Mouse (Mus musculus): ENCODE results near the gene Klhl33.

Gene Klhl33

DNA sequence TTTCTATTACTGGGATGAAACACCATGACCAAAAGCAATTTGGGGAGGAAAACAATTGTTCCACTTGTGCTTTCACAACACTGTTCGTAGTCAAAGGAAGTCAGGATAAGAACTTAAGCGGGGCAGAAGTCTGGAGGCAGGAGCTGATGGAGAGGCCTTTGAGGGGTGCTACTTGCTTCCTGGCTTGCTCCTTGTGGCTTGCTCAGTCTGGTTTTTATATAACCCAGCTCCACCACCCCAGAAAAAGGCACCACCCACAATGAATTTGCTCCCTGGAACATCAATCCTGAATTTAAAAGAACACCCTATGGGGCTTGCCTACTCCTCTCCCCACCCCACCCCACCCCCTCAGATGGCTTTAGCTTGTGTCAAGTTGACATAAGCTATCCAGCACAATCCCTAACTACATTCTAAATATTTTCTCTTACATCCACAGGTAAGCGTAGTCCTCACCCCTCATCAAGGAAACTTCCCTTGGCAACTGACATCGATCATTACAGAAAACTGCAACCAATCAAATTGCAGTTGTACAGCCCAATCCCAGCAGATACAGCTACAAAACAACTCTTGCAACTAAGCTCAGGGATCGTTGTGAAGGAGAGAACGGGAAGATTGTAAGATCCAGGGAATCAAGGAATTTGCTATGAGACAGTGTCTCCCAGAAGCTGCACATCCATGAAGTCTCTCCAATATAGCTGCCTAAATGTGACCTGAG lies 20.9 kb downstream of the Klhl33 start:
- POLR2A ChIA-PET, result interaction anchor here in 3 of 4 experiments (0.6 to 2.0 kb wide), 13 partner anchors 9 to 1703 kb away, joined by 3 to 8 read pairs (median 3); partner anchors contain the start of genes Ccnb1ip1 (in 1 of the 3) and Parp2 (in 1 of the 3)
- CTCF ChIA-PET, result no interaction called here

DNA sequence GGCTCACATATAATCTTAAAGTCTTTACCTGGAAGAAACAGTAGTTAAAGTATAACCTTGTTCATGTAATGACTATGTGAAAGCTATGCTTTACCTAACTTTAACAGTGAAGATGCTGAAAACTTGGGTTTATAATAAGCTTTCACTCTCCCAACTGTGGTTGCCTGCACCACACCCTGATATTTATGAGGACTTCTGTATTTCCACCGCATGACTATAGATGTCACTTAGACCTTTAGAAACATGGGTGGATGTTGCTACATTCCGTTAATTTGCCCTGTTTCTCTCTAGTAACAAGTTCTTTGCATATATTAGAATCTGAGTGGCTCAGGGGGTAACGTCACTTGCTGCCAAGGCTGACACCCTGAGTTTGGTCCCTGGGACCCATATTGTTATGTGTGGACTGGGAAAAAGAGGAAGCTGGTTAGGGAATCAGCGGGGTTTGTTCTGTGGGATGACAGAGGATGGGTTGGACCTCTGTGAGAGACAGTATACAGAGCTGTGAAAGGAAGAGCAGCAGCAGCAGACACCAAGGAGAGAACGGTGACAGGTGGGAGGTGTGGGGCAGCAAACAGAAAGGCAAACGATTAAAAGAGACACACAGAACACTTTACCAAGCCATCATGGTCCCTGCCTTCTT lies 21.6 kb downstream of the Klhl33 start:
- CTCF ChIA-PET, result no interaction called here
- POLR2A ChIA-PET, result interaction anchor here in 2 of 4 experiments (0.6 to 2.0 kb wide), 9 partner anchors 9 to 72 kb away, joined by 3 to 8 read pairs (median 5); partner anchors contain the start of genes Ccnb1ip1 (in 1 of the 2) and Parp2 (in 1 of the 2)

- ChIA-PET CTCF (no interaction called here), POLR2A (interaction anchor here in 1 of 4 experiments (0.6 to 1.9 kb wide), 2 partner anchors 13 to 71 kb away, joined by 3 to 6 read pairs; no protein-coding TSS in a partner anchor)
Observed at GRCm38 (mm10) chr14:50875175-50875574, 22.1 kb downstream of the Klhl33 start.

DNA sequence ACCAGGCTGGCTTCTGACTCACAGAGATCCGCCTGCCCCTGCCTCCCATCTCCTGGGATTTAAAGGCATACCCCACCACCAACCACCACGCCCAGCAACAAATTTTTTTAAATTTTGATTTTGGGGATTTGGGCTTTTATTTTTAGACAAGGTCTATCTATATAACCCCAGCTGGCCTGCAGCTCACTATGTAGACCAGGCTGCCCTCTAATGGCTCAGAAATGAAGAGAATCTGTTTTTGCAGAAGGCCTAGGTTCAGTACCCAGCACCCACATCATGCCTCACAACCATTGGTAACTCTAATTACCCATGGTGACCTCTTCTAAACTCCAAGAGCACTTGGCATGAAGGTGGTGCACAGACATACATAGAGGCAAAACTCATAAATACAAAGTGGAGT lies 26.0 kb downstream of the Klhl33 start:
- ChIA-PET POLR2A (interaction anchor here in 2 of 4 experiments (1.0 to 1.6 kb wide), 2 partner anchors 60 to 65 kb away, joined by 4 to 6 read pairs; partner anchors contain the start of genes Pip4p1 (in 1 of the 2) and Pnp (in 1 of the 2)), CTCF (interaction anchor here in 1 of 4 experiments (1.2 kb wide), 1 partner anchor 71 kb away, joined by 3 read pairs; no protein-coding TSS in a partner anchor)

DNA sequence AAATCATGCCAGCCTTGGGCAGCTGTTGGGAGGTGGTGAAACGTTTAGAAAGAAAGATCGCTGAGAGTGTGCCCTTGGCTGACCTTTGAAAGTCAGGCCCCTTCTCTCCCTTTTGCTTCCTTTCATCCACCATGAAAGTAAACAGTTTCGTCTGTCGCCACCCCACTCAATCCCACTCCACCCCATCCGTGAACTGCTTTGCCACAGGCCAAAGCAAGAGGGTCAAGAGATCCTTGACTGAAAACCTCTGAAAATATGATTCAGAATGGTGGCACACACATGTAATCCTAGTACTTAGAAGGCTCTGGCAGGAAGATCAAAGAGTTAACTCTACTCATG lies 26.5 kb downstream of the Klhl33 start:
- CTCF ChIA-PET, result interaction anchor here in 2 of 4 experiments (0.6 to 1.2 kb wide), 2 partner anchors 36 to 71 kb away, joined by 3 read pairs; no protein-coding TSS in a partner anchor
- POLR2A ChIA-PET, result interaction anchor here in 2 of 4 experiments (0.8 to 1.6 kb wide), 6 partner anchors 11 to 64 kb away, joined by 3 to 7 read pairs (median 4); partner anchors contain the start of genes Pip4p1 (in 1 of the 2) and Pnp (in 1 of the 2)

DNA sequence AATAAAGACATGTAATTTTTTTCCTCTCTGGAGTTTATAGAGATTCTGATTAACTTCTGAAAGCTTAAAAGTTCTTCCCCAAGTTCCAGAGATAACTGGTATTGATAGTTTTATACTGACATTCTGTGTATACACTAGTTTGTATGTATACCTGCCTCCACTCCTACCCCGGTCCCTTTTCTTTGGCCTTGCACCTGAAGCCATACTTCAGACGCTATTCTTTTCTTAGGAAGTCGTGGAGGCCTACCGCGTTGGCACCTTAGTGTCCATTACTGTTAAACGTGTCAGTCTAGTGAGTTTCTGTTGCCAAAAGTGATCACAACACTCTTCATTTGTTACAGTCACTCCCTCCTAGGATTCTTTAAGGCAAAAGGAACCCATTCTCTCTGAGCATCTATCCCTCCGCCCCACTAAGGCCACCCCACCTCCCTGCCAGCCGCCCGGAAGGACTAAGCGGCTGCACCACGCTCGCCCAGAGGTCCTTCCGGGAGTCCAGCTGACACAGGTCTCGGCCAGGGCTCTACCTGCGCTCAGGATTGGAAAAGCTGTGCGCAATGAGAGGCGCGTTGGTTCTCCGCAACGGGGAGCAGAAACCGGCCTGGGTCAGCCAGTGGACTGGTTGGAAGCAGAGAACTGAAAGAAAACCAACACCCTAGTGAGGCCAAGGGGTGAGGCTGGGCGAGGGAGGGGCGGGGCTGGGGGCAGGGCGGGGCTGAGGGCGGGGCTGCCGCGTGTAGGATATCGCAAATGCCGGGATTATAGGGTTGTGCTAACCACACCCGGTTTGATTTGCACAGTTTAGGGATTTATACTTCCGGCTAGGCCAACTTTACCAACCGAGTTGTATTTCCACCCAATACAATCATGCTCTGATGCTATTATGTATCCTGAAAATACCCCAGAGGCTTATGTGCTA lies 27.2 kb downstream of the Klhl33 start, which contains the start of gene Tep1:
TSS of gene Tep1 (minus strand) at position 672 of the 916 bp plus-strand sequence.
- POLR2A ChIA-PET, result interaction anchor here in 3 of 4 experiments (0.6 to 1.6 kb wide), 11 partner anchors 10 to 106 kb away, joined by 3 to 7 read pairs (median 4); partner anchors contain the start of genes Pip4p1 (in 1 of the 3) and Pnp (in 1 of the 3)
- CTCF ChIA-PET, result interaction anchor here in 2 of 4 experiments (0.6 to 1.2 kb wide), 2 partner anchors 36 to 70 kb away, joined by 3 read pairs; no protein-coding TSS in a partner anchor

GRCm38 (mm10) chr14:50868656-50869055 lies 28.7 kb downstream of the Klhl33 start:
- ChIA-PET CTCF (no interaction called here), POLR2A (interaction anchor here in 1 of 4 experiments (0.7 to 1.6 kb wide), 2 partner anchors 13 to 57 kb away, joined by 3 to 4 read pairs; no protein-coding TSS in a partner anchor)

- ChIA-PET CTCF (no interaction called here), POLR2A (interaction anchor here in 1 of 4 experiments (0.7 to 1.6 kb wide), 3 partner anchors 11 to 58 kb away, joined by 3 to 4 read pairs (median 3); no protein-coding TSS in a partner anchor)
Observed at GRCm38 (mm10) chr14:50868211-50868610, 29.1 kb downstream of the Klhl33 start.

DNA sequence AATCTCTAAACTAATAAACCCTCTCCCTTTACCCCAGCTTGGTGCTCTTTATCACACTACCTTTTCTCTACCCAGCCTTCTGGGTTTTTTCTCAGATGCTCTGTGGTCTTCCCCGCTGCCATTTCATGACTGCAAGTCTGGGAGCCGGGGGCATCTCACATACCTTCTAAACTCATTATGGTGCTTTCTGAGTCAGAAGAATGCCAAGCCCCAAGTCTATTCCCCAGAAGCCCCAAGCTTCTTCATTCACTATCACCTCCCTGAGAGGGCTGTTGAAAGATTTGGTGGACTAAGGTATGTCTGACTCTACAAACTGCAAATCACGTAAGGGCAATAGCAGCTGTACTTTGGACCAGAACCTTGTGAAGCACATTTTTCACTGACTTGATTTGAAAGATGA lies 30.3 kb downstream of the Klhl33 start:
- ChIA-PET CTCF (no interaction called here), POLR2A (interaction anchor here in 1 of 4 experiments (1.6 kb wide), 1 partner anchor 59 kb away, joined by 4 read pairs; no protein-coding TSS in a partner anchor)

DNA sequence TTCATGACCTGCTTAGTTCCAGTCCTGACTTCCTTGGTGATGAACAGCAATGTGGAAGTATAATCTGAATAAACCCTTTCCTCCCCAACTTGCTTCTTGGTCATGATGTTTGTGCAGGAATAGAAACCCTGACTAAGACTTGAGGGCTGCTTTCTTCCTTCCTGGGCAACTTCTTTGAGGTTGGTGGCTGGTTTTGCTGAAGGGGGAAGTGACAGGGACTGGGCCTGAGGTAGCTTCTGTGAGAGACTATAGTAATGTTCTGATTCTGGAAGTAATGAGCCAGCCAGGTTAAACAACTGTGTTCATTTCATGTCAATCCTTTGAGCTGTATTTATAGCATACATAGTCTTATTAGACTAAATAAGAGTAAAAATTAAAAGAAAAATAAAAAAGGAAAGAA lies 32.3 kb downstream of the Klhl33 start:
- CTCF ChIA-PET, result interaction anchor here in 2 of 4 experiments (0.5 to 0.9 kb wide), 2 partner anchors 31 to 142 kb away, joined by 3 to 5 read pairs; no protein-coding TSS in a partner anchor
- POLR2A ChIA-PET, result interaction anchor here in 1 of 4 experiments (0.8 to 1.4 kb wide), 4 partner anchors 12 to 48 kb away, joined by 3 to 5 read pairs (median 4); no protein-coding TSS in a partner anchor

GRCm38 (mm10) chr14:50862641-50863040 lies 34.7 kb downstream of the Klhl33 start:
- POLR2A ChIA-PET, result interaction anchor here in 2 of 4 experiments (0.6 to 1.0 kb wide), 2 partner anchors 17 to 40 kb away, joined by 3 read pairs; no protein-coding TSS in a partner anchor
- CTCF ChIA-PET, result no interaction called here

GRCm38 (mm10) chr14:50855788-50856187 lies 41.5 kb downstream of the Klhl33 start:
- POLR2A ChIA-PET, result interaction anchor here in 3 of 4 experiments (0.6 to 2.0 kb wide), 11 partner anchors 11 to 210 kb away, joined by 3 to 12 read pairs (median 3); partner anchors contain the start of genes Ccnb1ip1 (in 1 of the 3) and Parp2 (in 1 of the 3)

More at GRCm38 (mm10) chr14:50855788-50856187, 41.5 kb downstream of the Klhl33 start:
- CTCF ChIA-PET, result interaction anchor here in 1 of 4 experiments (1.1 kb wide), 1 partner anchor 118 kb away, joined by 4 read pairs; no protein-coding TSS in a partner anchor
